Mouse (Mus musculus) hindbrain, postnatal 0 days (tissue): ENCODE data around the gene Xirp1. TPM values are rescaled to one million over a fixed set of nuclear protein-coding genes. Genes with fewer than 3 reads are reported as not detected.
A peak's percentile ranks its signal among the peaks of the same experiment; 100 is the strongest.

Experiments used
- ATAC-seq: fragments of 200-750 bp; cut with Nextera tagmentation; 2 replicates; pipeline ENCODE4 v1.8.0; 2017; ENCODE audit warnings: mild to moderate bottlenecking, moderate TSS enrichment, moderate library complexity
- DNase-seq: peaks from one replicate; pipeline ENCODE4 v3.0.0-alpha.2; 2015; ENCODE audit warnings: low spot score
- H3K27ac ChIP-seq: fragments of 300-500 bp; sonication (generic); 2 replicates; pipeline ENCODE4 v1.5.1; 2014; ENCODE audit warnings: mild to moderate bottlenecking
- H3K27me3 ChIP-seq: fragments of 300-500 bp; sonication (generic); 2 replicates; pipeline ENCODE4 v1.6.1; 2014; ENCODE audit warnings: low read length, mixed read lengths; ENCODE audit not compliant: insufficient read depth
- H3K36me3 ChIP-seq: fragments of 300-500 bp; sonication (generic); 2 replicates; pipeline ENCODE4 v1.6.1; 2014; ENCODE audit warnings: low read length, mixed read lengths; ENCODE audit not compliant: insufficient read depth
- H3K4me1 ChIP-seq: fragments of 300-500 bp; sonication (generic); 2 replicates; pipeline ENCODE4 v1.6.1; 2014; ENCODE audit warnings: antibody characterized with exemption, low read length, mixed read lengths; ENCODE audit not compliant: insufficient read depth
- H3K4me2 ChIP-seq: fragments of 300-500 bp; sonication (generic); 2 replicates; pipeline ENCODE4 v1.6.1; 2014; ENCODE audit warnings: low read depth, mild to moderate bottlenecking, low read length, moderate library complexity, mixed read lengths
- H3K4me3 ChIP-seq: fragments of 300-500 bp; sonication (generic); 2 replicates; pipeline ENCODE4 v1.5.1; 2014; ENCODE audit warnings: low read length
- H3K9ac ChIP-seq: fragments of 300-500 bp; sonication (generic); replicated peaks from 2 replicates; pipeline ENCODE4 v1.6.1; 2014; ENCODE audit warnings: mild to moderate bottlenecking, low read length, moderate library complexity, mixed read lengths
- H3K9me3 ChIP-seq: fragments of 300-500 bp; sonication (generic); 2 replicates; pipeline ENCODE4 v1.6.1; 2016; ENCODE audit warnings: low read length, mixed read lengths
- CTCF ChIP-seq: IDR thresholded peaks from 2 replicates; pipeline ENCODE4 v1.5.1; 2016; ENCODE audit warnings: antibody characterized with exemption, control low read depth, low read depth
- WGBS: fragments of 180-500 bp; shearing (Covaris S2); extraction: QIAGEN DNeasy Blood & Tissue Kit; methylation state at CpG from one replicate; pipeline ENCODE4 v1.1.7; 2014; 5-methylcytosine and 5-hydroxymethylcytosine counted together
- polyA plus RNA-seq: library from polyadenylated mRNA; unstranded; fragments of >200 nt; fragmentation: Nextera tagmentation; extraction: Ambion mirVana; gene quantifications from 2 replicates; pipeline ENCODE4 v1.2.1, GENCODE M21; 2015
- total RNA-seq: library from RNA; depleted of rRNA; stranded (reverse); fragments of >200 nt; gene quantifications from 2 replicates; pipeline ENCODE4 v1.2.3, GENCODE M21; 2014

Xirp1 gene
- total and polyA plus RNA-seq, 2 experiments from 2014 or later: 0.05 to 0.19 TPM

- no peak overlapping the region for H3K27ac ChIP-seq
- no peaks in the 10 kb centered on the region for H3K27me3 ChIP-seq
- no peak overlapping the region for H3K4me2 ChIP-seq
- 72% methylated on average over 10 of the region's 10 CpGs for WGBS
- DNase-seq (no peak), ATAC-seq (no peak)
- no peak overlapping the region for H3K9ac ChIP-seq
- no peaks in the 10 kb centered on the region for H3K4me1 ChIP-seq
- TF ChIP-seq CTCF: no peak
- H3K4me3 ChIP-seq: no peak overlapping the region
- no peaks in the 10 kb centered on the region for H3K9me3 ChIP-seq
- H3K36me3 ChIP-seq: no peaks in the 10 kb centered on the region
Observed at GRCm38 (mm10) chr9:119993092-119993844, 30.1 kb downstream of the Xirp1 start.

- ATAC-seq: no peak
- no peaks in the 10 kb centered on the region for H3K9me3 ChIP-seq
- no peak for TF ChIP-seq CTCF
- H3K4me1 ChIP-seq: no peaks in the 10 kb centered on the region
- no peak overlapping the region for H3K4me2 ChIP-seq
- no peak overlapping the region for H3K27ac ChIP-seq
- no peak overlapping the region for H3K4me3 ChIP-seq
- DNase-seq: no peak
- WGBS: 20% methylated on average over 5 of the region's 5 CpGs
- no peaks in the 10 kb centered on the region for H3K27me3 ChIP-seq
- no peaks in the 10 kb centered on the region for H3K36me3 ChIP-seq
- H3K9ac ChIP-seq: no peak overlapping the region
Observed at GRCm38 (mm10) chr9:119991310-119991709, 32.1 kb downstream of the Xirp1 start.

- no peak overlapping the region for H3K4me2 ChIP-seq
- H3K4me1 ChIP-seq: no peaks in the 10 kb centered on the region
- H3K9ac ChIP-seq: no peak overlapping the region
- H3K36me3 ChIP-seq: no peaks in the 10 kb centered on the region
- no peaks in the 10 kb centered on the region for H3K9me3 ChIP-seq
- TF ChIP-seq CTCF: no peak
- WGBS: 56% methylated on average over 7 of the region's 7 CpGs
- ATAC-seq (no peak), DNase-seq (no peak)
- no peak overlapping the region for H3K27ac ChIP-seq
- no peaks in the 10 kb centered on the region for H3K27me3 ChIP-seq
- H3K4me3 ChIP-seq: no peak overlapping the region
Observed at GRCm38 (mm10) chr9:119988304-119988703, 35.1 kb downstream of the Xirp1 start.

- H3K4me3 ChIP-seq: no peak overlapping the region
- H3K9me3 ChIP-seq: no peaks in the 10 kb centered on the region
- H3K27ac ChIP-seq: no peak overlapping the region
- H3K4me2 ChIP-seq: no peak overlapping the region
- no peak for TF ChIP-seq CTCF
- H3K4me1 ChIP-seq: peaks cover 20% of the 10 kb centered on the region
- ATAC-seq: no peak
- DNase-seq: peak; percentile 1
- WGBS: 68% methylated on average over 10 of the region's 10 CpGs
- H3K27me3 ChIP-seq: no peaks in the 10 kb centered on the region
- H3K36me3 ChIP-seq: no peaks in the 10 kb centered on the region
- no peak overlapping the region for H3K9ac ChIP-seq
Observed at GRCm38 (mm10) chr9:119985881-119986574, 37.4 kb downstream of the Xirp1 start.

GRCm38 (mm10) chr9:119984536-119985011 is 38.8 kb downstream of the Xirp1 start, which contains the start of gene Csrnp1:
Gene Csrnp1 (minus strand): TSS chr9:119984658.
- 13% methylated on average over 14 of the region's 14 CpGs for WGBS

GRCm38 (mm10) chr9:119983585-119984535 is 39.5 kb downstream of the Xirp1 start:
- peak overlapping the region; percentile 92 for H3K4me2 ChIP-seq
- no peaks in the 10 kb centered on the region for H3K9me3 ChIP-seq
- H3K27ac ChIP-seq: peak overlapping the region; percentile 79
- peaks cover 20% of the 10 kb centered on the region for H3K4me1 ChIP-seq
- peak overlapping the region; percentile 60 for H3K9ac ChIP-seq
- H3K36me3 ChIP-seq: no peaks in the 10 kb centered on the region
- ATAC-seq: peak; percentile 68
- no peaks in the 10 kb centered on the region for H3K27me3 ChIP-seq
- peak overlapping the region; percentile 59 for H3K4me3 ChIP-seq
- WGBS: 2% methylated on average over 51 of the region's 79 CpGs
- no peak for TF ChIP-seq CTCF
- peak; percentile 82 for DNase-seq

More at GRCm38 (mm10) chr9:119984536-119985011, 38.8 kb downstream of the Xirp1 start, which contains the start of gene Csrnp1:
- no peaks in the 10 kb centered on the region for H3K36me3 ChIP-seq
- H3K27me3 ChIP-seq: no peaks in the 10 kb centered on the region
- peak within 1 kb of the TSS; percentile 59 for H3K4me3 ChIP-seq
- no peak for TF ChIP-seq CTCF
- H3K9me3 ChIP-seq: no peaks in the 10 kb centered on the region
- peak within 1 kb of the TSS; percentile 60 for H3K9ac ChIP-seq
- peak within 1 kb of the TSS; percentile 92 for H3K4me2 ChIP-seq
- peaks cover 20% of the 10 kb centered on the region for H3K4me1 ChIP-seq
- H3K27ac ChIP-seq: peak within 1 kb of the TSS; percentile 79
- DNase-seq (no peak), ATAC-seq (no peak)
